Comparison of ENCODE assay signal across 10 mouse cellular contexts in genomic region chr19:15649368-15649767, GRCm38 (mm10).
A peak's percentile ranks its signal among the peaks of the same experiment; 100 is the strongest.
DNase-seq lines count a peak whose midpoint lies in the region; ATAC-seq and TF ChIP-seq lines count a peak whose summit lies in the region.
"Had no signal": no experiment of that assay in that cellular context is flagged by ENCODE, and none has a peak within 500 bp of the region (broad histone marks: within the 10 kb centered on the region; RNA-seq: fewer than 3 reads in every experiment).

No protein-coding gene starts in this region.

- intact Hi-C loops in heart, adult 2 months (cut with DNase I), result no loop called here

- WGBS in heart, adult 2 months, result 20% methylated on average over 4 of the region's 4 CpGs
- WGBS in intestine, postnatal 0 days, result 25% methylated on average over 4 of the region's 4 CpGs
- WGBS in small intestine, adult 2 months, result 14% methylated on average over 4 of the region's 4 CpGs

- no peak overlapping the region for H3K4me2 ChIP-seq in intestine, postnatal 0 days (replicated peaks; ENCODE audit: low read depth)
- H3K4me2 ChIP-seq: embryonic facial prominence, embryonic 13.5 days; limb, embryonic 15.5 days had no signal

- H3K27ac ChIP-seq in heart, adult 2 months, result no peak overlapping the region
- no peak overlapping the region for H3K27ac ChIP-seq in testis, adult 2 months (ENCODE audit: control insufficient read depth, insufficient read depth, low read depth, low read length)
- no peak overlapping the region for H3K27ac ChIP-seq in intestine, postnatal 0 days (ENCODE audit: low read depth, low read length)
- no peak overlapping the region for H3K27ac ChIP-seq in small intestine, adult 2 months (ENCODE audit: insufficient read depth, low read depth, low read length)
- H3K27ac ChIP-seq: embryonic facial prominence, embryonic 13.5 days; limb, embryonic 15.5 days had no signal

- no peaks in the 10 kb centered on the region for H3K9me3 ChIP-seq in intestine, postnatal 0 days (ENCODE audit: control insufficient read depth)
- H3K9me3 ChIP-seq: embryonic facial prominence, embryonic 13.5 days; limb, embryonic 15.5 days had no signal

- no peaks in the 10 kb centered on the region for H3K4me1 ChIP-seq in heart, adult 2 months (ENCODE audit: control insufficient read depth, insufficient read depth, low read length)
- H3K4me1 ChIP-seq in testis, adult 2 months (ENCODE audit: control insufficient read depth, insufficient read depth, low read length), result no peaks in the 10 kb centered on the region
- no peaks in the 10 kb centered on the region for H3K4me1 ChIP-seq in intestine, postnatal 0 days (replicated peaks; ENCODE audit: control insufficient read depth, insufficient read depth, low read length)
- no peaks in the 10 kb centered on the region for H3K4me1 ChIP-seq in small intestine, adult 2 months (ENCODE audit: control insufficient read depth, insufficient read depth, insufficient read length, low read length)

- H3K4me3 ChIP-seq in heart, adult 2 months, result no peak overlapping the region
- no peak overlapping the region for H3K4me3 ChIP-seq in testis, adult 2 months (ENCODE audit: control insufficient read depth, low read depth, low read length)
- no peak overlapping the region for H3K4me3 ChIP-seq in intestine, postnatal 0 days (ENCODE audit: low read depth, low read length)
- H3K4me3 ChIP-seq in small intestine, adult 2 months (ENCODE audit: low read depth, low read length), result no peak overlapping the region
- H3K4me3 ChIP-seq: embryonic facial prominence, embryonic 13.5 days; limb, embryonic 15.5 days had no signal

- TF ChIP-seq POLR2A in heart, adult 2 months (IDR thresholded peaks at IDR 0.05; ENCODE audit: insufficient read depth, low read depth, low read length), result no peak
- TF ChIP-seq POLR2A in testis, adult 2 months (IDR thresholded peaks at IDR 0.05; ENCODE audit: control insufficient read depth, low read depth, low read length), result no peak
- no peak for TF ChIP-seq POLR2A in small intestine, adult 2 months (IDR thresholded peaks at IDR 0.05; ENCODE audit: low read depth, low read length)

- no peak overlapping the region for H3K9ac ChIP-seq in heart, adult 2 months (ENCODE audit: low read depth, low read length)
- H3K9ac ChIP-seq in intestine, postnatal 0 days (ENCODE audit: low read depth, low read length), result no peak overlapping the region
- H3K9ac ChIP-seq: embryonic facial prominence, embryonic 13.5 days; limb, embryonic 15.5 days had no signal

- peak; percentile 67 for TF ChIP-seq CTCF in heart, adult 2 months (IDR thresholded peaks at IDR 0.05)
- TF ChIP-seq CTCF in testis, adult 2 months (IDR thresholded peaks at IDR 0.05; ENCODE audit: control insufficient read depth, insufficient read depth, insufficient replicate concordance, low read depth, low read length), result peak; percentile 53; the same call in 1 of the 2 replicates
- peak; percentile 80 for TF ChIP-seq CTCF in intestine, postnatal 0 days (IDR thresholded peaks at IDR 0.05; ENCODE audit: low read depth)
- peak; percentile 46; the same call in 1 of the 2 replicates for TF ChIP-seq CTCF in small intestine, adult 2 months (IDR thresholded peaks at IDR 0.05; ENCODE audit: extremely low read depth, insufficient read length, insufficient replicate concordance, low read depth, low read length)

- no peaks in the 10 kb centered on the region for H3K79me2 ChIP-seq in heart, adult 2 months (replicated peaks; ENCODE audit: control insufficient read depth, insufficient read depth, low read length)

- H3K27me3 ChIP-seq in heart, adult 2 months (ENCODE audit: control insufficient read depth, insufficient read depth, low read length), result no peaks in the 10 kb centered on the region
- H3K27me3 ChIP-seq in testis, adult 2 months (ENCODE audit: control insufficient read depth, insufficient read depth, low read length), result no peaks in the 10 kb centered on the region
- no peaks in the 10 kb centered on the region for H3K27me3 ChIP-seq in intestine, postnatal 0 days (replicated peaks; ENCODE audit: control insufficient read depth, insufficient read depth, low read length)
- H3K27me3 ChIP-seq in small intestine, adult 2 months (ENCODE audit: control insufficient read depth, insufficient read depth, low read length), result no peaks in the 10 kb centered on the region
- H3K27me3 ChIP-seq: limb, embryonic 15.5 days had no signal

- TF ChIP-seq EP300 in heart, adult 2 months (IDR thresholded peaks at IDR 0.05; ENCODE audit: insufficient read depth, low read depth, low read length), result no peak

- no peaks in the 10 kb centered on the region for H3K36me3 ChIP-seq in heart, adult 2 months (ENCODE audit: control insufficient read depth, insufficient read depth, low read length)
- H3K36me3 ChIP-seq in testis, adult 2 months (ENCODE audit: control insufficient read depth, insufficient read depth, low read length), result no peaks in the 10 kb centered on the region
- no peaks in the 10 kb centered on the region for H3K36me3 ChIP-seq in intestine, postnatal 0 days (ENCODE audit: control insufficient read depth, insufficient read depth)
- H3K36me3 ChIP-seq in small intestine, adult 2 months (ENCODE audit: control insufficient read depth, insufficient read depth, low read length), result no peaks in the 10 kb centered on the region
- H3K36me3 ChIP-seq: embryonic facial prominence, embryonic 13.5 days; limb, embryonic 15.5 days had no signal

- no peak for ATAC-seq in intestine, postnatal 0 days

- no peak for DNase-seq in heart, adult 2 months
- no peak for DNase-seq in heart, adult 8-10 months (ENCODE audit: low spot score)
- no peak for DNase-seq in testis, postnatal 14 days (ENCODE audit: low spot score)
- peak; percentile 8 for DNase-seq in c-Kit-positive CD71-positive TER-119-negative erythroid progenitor cells, embryonic 14.5 days (ENCODE audit: low read depth)
- DNase-seq in right cerebral cortex, postnatal 14 days, result no peak
